Mouse (Mus musculus): ENCODE results near the gene Hspbap1.

The Hspbap1 gene

DNA sequence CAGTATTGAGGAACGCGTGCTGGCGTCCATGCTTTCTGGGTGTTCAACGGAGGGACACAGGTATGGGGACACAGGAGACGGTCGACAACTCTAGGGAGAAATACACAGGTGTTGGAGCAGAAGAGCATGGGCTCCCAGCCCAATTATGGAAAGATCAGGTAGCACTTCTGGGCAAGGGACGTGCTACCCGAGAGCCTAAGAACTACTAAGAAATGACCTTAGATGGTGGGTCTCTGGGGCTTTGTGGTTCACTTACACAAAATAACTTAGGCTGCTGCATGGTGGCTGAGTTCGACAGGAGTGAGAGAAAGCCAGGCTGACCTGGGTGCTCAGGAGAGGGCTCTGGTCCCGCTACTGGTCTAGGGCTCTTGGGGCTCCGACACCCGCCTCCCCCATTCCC is 101.7 kb downstream of the Hspbap1 start:
- peak; percentile 37 for DNase-seq (ENCODE audit: low read depth, low spot score)

GRCm38 (mm10) chr16:35872410-35873006 is 102.3 kb downstream of the Hspbap1 start:
- peak; percentile 26 for DNase-seq (ENCODE audit: low read depth, low spot score)

GRCm38 (mm10) chr16:35874416-35874815 is 104.2 kb downstream of the Hspbap1 start:
- DNase-seq (ENCODE audit: low read depth, low spot score) = peak; percentile 88
